20 mouse cellular contexts compared by ENCODE assay signal in genomic region chr15:4148649-4149389, GRCm38 (mm10).
DNase-seq lines count a peak whose midpoint lies in the region; ATAC-seq and TF ChIP-seq lines count a peak whose summit lies in the region.
"Had no signal": no experiment of that assay in that cellular context is flagged by ENCODE, and none has a peak within 500 bp of the region (broad histone marks: within the 10 kb centered on the region; RNA-seq: fewer than 3 reads in every experiment).

No protein-coding gene starts in this region.

- no peak for TF ChIP-seq CTCF in brain, embryonic 14.5 days (IDR thresholded peaks at IDR 0.05; ENCODE audit: borderline replicate concordance, extremely low read depth, insufficient read depth, insufficient read length)
- no peak for TF ChIP-seq CTCF in midbrain, postnatal 0 days (IDR thresholded peaks at IDR 0.05)

- TF ChIP-seq POLR2A in brain, embryonic 14.5 days (IDR thresholded peaks at IDR 0.05; ENCODE audit: borderline replicate concordance, extremely low read depth, insufficient read depth, insufficient read length, poor library complexity, severe bottlenecking), result no peak

- peak; percentile 23; the same call in 1 of the 2 replicates for ATAC-seq in forebrain, embryonic 12.5 days (ENCODE audit: low FRiP score)
- ATAC-seq in forebrain, embryonic 14.5 days, result no peak; the same call in 1 of the 2 replicates
- no peak for ATAC-seq in limb, embryonic 11.5 days (ENCODE audit: insufficient number of reproducible peaks, low FRiP score, low TSS enrichment, low read depth)
- ATAC-seq in midbrain, postnatal 0 days (ENCODE audit: low FRiP score), result peak; percentile 34; the same call in 1 of the 2 replicates
- ATAC-seq: activated CD4-positive, CD25-positive, alpha-beta regulatory T cell, adult 4 months; Patski had no signal

- H3K4me1 ChIP-seq in forebrain, embryonic 12.5 days, result no peaks in the 10 kb centered on the region
- H3K4me1 ChIP-seq in forebrain, embryonic 14.5 days (ENCODE audit: control insufficient read depth, insufficient read depth, low read length), result no peaks in the 10 kb centered on the region
- H3K4me1 ChIP-seq in limb, embryonic 11.5 days (ENCODE audit: control insufficient read depth, insufficient read depth, low read length), result no peaks in the 10 kb centered on the region
- no peaks in the 10 kb centered on the region for H3K4me1 ChIP-seq in limb, embryonic 10.5 days
- no peaks in the 10 kb centered on the region for H3K4me1 ChIP-seq in midbrain, postnatal 0 days (ENCODE audit: insufficient read depth, low read length)
- H3K4me1 ChIP-seq: embryonic facial prominence, embryonic 13.5 days; heart, embryonic 10.5 days; hindbrain, embryonic 13.5 days had no signal

- no peak for DNase-seq in forebrain, embryonic 14.5 days (ENCODE audit: low spot score)
- peak; percentile 12 for DNase-seq in limb, embryonic 11.5 days (ENCODE audit: low spot score)
- DNase-seq in limb, embryonic 10.5 days (ENCODE audit: low spot score), result no peak
- DNase-seq in brain, embryonic 14.5 days (ENCODE audit: low read depth), result peak; percentile 8
- no peak for DNase-seq in midbrain, postnatal 0 days (ENCODE audit: low spot score)
- DNase-seq in ovary, postnatal 36 days (ENCODE audit: low spot score), result no peak
- DNase-seq: adrenal gland, postnatal 14 days; cerebellum, adult 18-20 months; cerebellum, adult 9-11 months; cerebellum, postnatal 36 days; gastrocnemius, postnatal 10 days; heart, adult 18-20 months; heart, postnatal 10 days; heart, postnatal 4 days had no signal

- no peak overlapping the region for H3K9ac ChIP-seq in forebrain, embryonic 12.5 days
- H3K9ac ChIP-seq in forebrain, embryonic 14.5 days (ENCODE audit: low read length), result no peak overlapping the region
- no peak overlapping the region for H3K9ac ChIP-seq in limb, embryonic 11.5 days (ENCODE audit: low read length)
- no peak overlapping the region for H3K9ac ChIP-seq in midbrain, postnatal 0 days (replicated peaks; ENCODE audit: low read length, poor library complexity, severe bottlenecking)
- H3K9ac ChIP-seq: embryonic facial prominence, embryonic 13.5 days; hindbrain, embryonic 13.5 days had no signal

- no peak overlapping the region for H3K4me3 ChIP-seq in forebrain, embryonic 12.5 days (replicated peaks)
- H3K4me3 ChIP-seq in forebrain, embryonic 14.5 days (ENCODE audit: low read depth, low read length), result no peak overlapping the region
- H3K4me3 ChIP-seq in limb, embryonic 11.5 days (ENCODE audit: low read depth, low read length), result no peak overlapping the region
- H3K4me3 ChIP-seq in limb, embryonic 10.5 days, result no peak overlapping the region
- H3K4me3 ChIP-seq in midbrain, postnatal 0 days (ENCODE audit: low read depth, low read length), result no peak overlapping the region
- H3K4me3 ChIP-seq: embryonic facial prominence, embryonic 13.5 days; heart, embryonic 10.5 days; hindbrain, embryonic 13.5 days had no signal

- no peaks in the 10 kb centered on the region for H3K27me3 ChIP-seq in forebrain, embryonic 12.5 days
- no peaks in the 10 kb centered on the region for H3K27me3 ChIP-seq in forebrain, embryonic 14.5 days (replicated peaks; ENCODE audit: control insufficient read depth, insufficient read depth, low read length)
- no peaks in the 10 kb centered on the region for H3K27me3 ChIP-seq in limb, embryonic 11.5 days (ENCODE audit: control insufficient read depth, insufficient read depth, low read length)
- H3K27me3 ChIP-seq in limb, embryonic 10.5 days (ENCODE audit: low read depth, poor library complexity, severe bottlenecking), result no peaks in the 10 kb centered on the region
- H3K27me3 ChIP-seq in midbrain, postnatal 0 days (ENCODE audit: insufficient read depth, low read length), result no peaks in the 10 kb centered on the region
- H3K27me3 ChIP-seq: embryonic facial prominence, embryonic 13.5 days; hindbrain, embryonic 13.5 days; Patski had no signal

- no peak overlapping the region for H3K27ac ChIP-seq in forebrain, embryonic 12.5 days
- H3K27ac ChIP-seq in forebrain, embryonic 14.5 days (ENCODE audit: low read depth, low read length), result no peak overlapping the region
- H3K27ac ChIP-seq in limb, embryonic 11.5 days (replicated peaks; ENCODE audit: low read depth, low read length), result no peak overlapping the region
- H3K27ac ChIP-seq in limb, embryonic 10.5 days, result no peak overlapping the region
- no peak overlapping the region for H3K27ac ChIP-seq in midbrain, postnatal 0 days (ENCODE audit: low read depth, low read length)
- H3K27ac ChIP-seq: embryonic facial prominence, embryonic 13.5 days; heart, embryonic 10.5 days; hindbrain, embryonic 13.5 days had no signal

- H3K9me3 ChIP-seq in forebrain, embryonic 12.5 days, result no peaks in the 10 kb centered on the region
- no peaks in the 10 kb centered on the region for H3K9me3 ChIP-seq in forebrain, embryonic 14.5 days (replicated peaks; ENCODE audit: control insufficient read depth, low read length)
- H3K9me3 ChIP-seq in limb, embryonic 11.5 days (ENCODE audit: control insufficient read depth, low read length), result no peaks in the 10 kb centered on the region
- no peaks in the 10 kb centered on the region for H3K9me3 ChIP-seq in limb, embryonic 10.5 days (replicated peaks)
- no peaks in the 10 kb centered on the region for H3K9me3 ChIP-seq in midbrain, postnatal 0 days (ENCODE audit: low read length)
- H3K9me3 ChIP-seq: embryonic facial prominence, embryonic 13.5 days; heart, embryonic 10.5 days; hindbrain, embryonic 13.5 days had no signal

- H3K36me3 ChIP-seq in forebrain, embryonic 12.5 days (replicated peaks), result peaks cover 12% of the 10 kb centered on the region
- 0 out of 2 replicates have a peak, but pooled peaks cover 19% of the 10 kb centered on the region for H3K36me3 ChIP-seq in forebrain, embryonic 14.5 days (ENCODE audit: control insufficient read depth, insufficient read depth, low read length)
- no peaks in the 10 kb centered on the region for H3K36me3 ChIP-seq in limb, embryonic 11.5 days (ENCODE audit: control insufficient read depth, insufficient read depth, low read length)
- H3K36me3 ChIP-seq in limb, embryonic 10.5 days, result peaks cover 15% of the 10 kb centered on the region
- peaks cover 20% of the 10 kb centered on the region for H3K36me3 ChIP-seq in midbrain, postnatal 0 days (ENCODE audit: insufficient read depth, low read length)

- no peak overlapping the region for H3K4me2 ChIP-seq in forebrain, embryonic 12.5 days
- H3K4me2 ChIP-seq in forebrain, embryonic 14.5 days (ENCODE audit: low read length), result no peak overlapping the region
- H3K4me2 ChIP-seq in limb, embryonic 11.5 days (ENCODE audit: low read depth, severe bottlenecking), result no peak overlapping the region
- no peak overlapping the region for H3K4me2 ChIP-seq in midbrain, postnatal 0 days (ENCODE audit: low read depth, low read length, poor library complexity, severe bottlenecking)
- H3K4me2 ChIP-seq: embryonic facial prominence, embryonic 13.5 days; hindbrain, embryonic 13.5 days had no signal

- 84% methylated on average over 8 of the region's 8 CpGs for WGBS in forebrain, embryonic 12.5 days
- 72% methylated on average over 8 of the region's 8 CpGs for WGBS in forebrain, embryonic 14.5 days
- 94% methylated on average over 8 of the region's 8 CpGs for WGBS in limb, embryonic 11.5 days
- WGBS in limb, embryonic 10.5 days, result 89% methylated on average over 8 of the region's 8 CpGs
- WGBS in midbrain, postnatal 0 days, result 74% methylated on average over 8 of the region's 8 CpGs

Comparison
In these comparisons a context has a peak if more than half of its experiments do, and no peak if none do; other contexts are left out.
1. ATAC-seq: peak in forebrain, embryonic 12.5 days (single experiment) and midbrain, postnatal 0 days (single experiment); none in forebrain, embryonic 14.5 days (single experiment) and limb, embryonic 11.5 days (single experiment).
2. DNase-seq: peak in limb, embryonic 11.5 days (single experiment) and brain, embryonic 14.5 days (single experiment); none in forebrain, embryonic 14.5 days (single experiment), limb, embryonic 10.5 days (single experiment), midbrain, postnatal 0 days (single experiment) and ovary, postnatal 36 days (single experiment).